Mouse (Mus musculus) ES-E14 (cell line): Measurements from ENCODE around the gene Fhit.

Experiments
- CHD2 ChIP-seq: IDR thresholded peaks from 2 replicates; pipeline ENCODE4 v1.6.1; 2014; ENCODE audit warnings: mild to moderate bottlenecking, low read depth, low read length, inconsistent platforms
- MAFK ChIP-seq: IDR thresholded peaks from 2 replicates; pipeline ENCODE4 v1.6.1; 2014; ENCODE audit warnings: mild to moderate bottlenecking, low read depth, low read length, inconsistent platforms; ENCODE audit not compliant: insufficient read depth
- ZNF384 ChIP-seq: IDR thresholded peaks from 2 replicates; pipeline ENCODE4 v1.6.1; 2012; ENCODE audit warnings: low read depth, low read length, inconsistent platforms

DNA sequence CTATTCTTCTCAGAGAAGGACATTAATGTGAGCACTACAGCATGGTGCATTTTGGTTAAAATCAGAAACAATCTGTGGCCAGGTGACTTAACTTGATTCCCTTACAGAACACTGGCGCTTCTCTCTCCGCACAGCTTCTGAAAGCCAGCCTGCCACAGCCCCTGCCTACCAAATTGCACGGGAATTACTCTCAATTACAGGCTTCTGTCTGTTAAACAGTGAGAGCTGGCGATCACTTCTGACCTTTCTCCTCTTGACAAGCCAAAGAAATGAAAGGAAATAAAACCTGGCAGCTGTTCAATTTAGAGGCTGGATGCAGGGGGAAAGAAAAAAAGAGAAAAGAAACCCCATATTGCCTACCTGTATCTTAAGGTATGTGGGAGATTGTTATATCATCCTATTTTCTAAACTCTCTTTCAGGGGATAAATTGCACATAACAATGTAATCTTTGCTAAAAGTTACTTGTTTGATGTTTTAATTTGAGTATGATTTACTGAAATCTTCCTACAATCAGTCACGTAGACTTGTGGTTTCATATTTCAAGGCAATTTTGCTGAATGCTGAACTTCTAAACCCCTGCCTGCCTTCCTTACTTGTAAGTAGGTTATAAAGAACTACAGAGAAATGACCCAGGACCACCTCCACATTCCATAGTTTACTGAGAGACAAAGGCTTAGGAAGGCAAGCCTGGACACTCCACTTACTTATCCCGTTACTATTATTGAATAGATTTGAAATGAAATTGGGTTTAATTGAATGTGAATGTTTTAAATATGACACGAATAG lies 1115.3 kb downstream of the Fhit start:
- no peak for TF ChIP-seq MAFK
- TF ChIP-seq CHD2: no peak
- TF ChIP-seq ZNF384: no peak
